Mouse (Mus musculus): ENCODE results near the gene Syce1l. TPM values are rescaled to one million over a fixed set of nuclear protein-coding genes. Genes with fewer than 3 reads are reported as not detected.

Syce1l gene
- total RNA-seq (2023), result not detected

GRCm38 (mm10) chr8:113642926-113643325, at the start of gene Syce1l:
Syce1l (plus strand) TSS chr8:113643213.

GRCm38 (mm10) chr8:113634670-113635591, 8.1 kb upstream of the Syce1l start, which contains the start of gene Mon1b:
Mon1b (plus strand) TSS chr8:113635587.

Other genes starting within 250 kb of the Syce1l start
- gene Mon1b, start 7.6 kb upstream of the Syce1l start, total RNA-seq (2023), result 16.6 TPM
- not detected for gene Adamts18, start 205.5 kb downstream of the Syce1l start, total RNA-seq (2023)